9 mouse cellular contexts compared by ENCODE assay signal in the genomic region with DNA sequence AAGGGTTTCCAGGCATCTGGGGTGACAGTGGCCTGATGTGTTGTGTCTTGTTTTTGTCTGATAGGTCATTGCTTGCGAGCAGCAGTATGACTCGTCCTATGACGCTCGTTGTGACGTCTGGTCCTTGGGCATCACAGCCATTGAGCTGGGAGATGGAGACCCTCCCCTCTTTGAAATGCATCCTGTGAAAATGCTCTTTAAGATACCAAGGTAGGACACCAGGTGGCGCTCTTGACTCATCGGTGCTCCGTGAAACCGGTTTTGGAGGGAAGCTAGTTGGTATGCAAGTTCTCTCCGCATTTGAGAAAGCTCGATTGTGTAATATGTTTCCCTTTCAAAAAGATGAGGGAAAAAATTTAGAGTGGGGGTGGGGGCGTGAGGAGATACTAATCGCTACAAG.
A peak's percentile ranks its signal among the peaks of the same experiment; 100 is the strongest.
DNase-seq lines count a peak whose midpoint lies in the region; ATAC-seq and TF ChIP-seq lines count a peak whose summit lies in the region.
"Had no signal": no experiment of that assay in that cellular context is flagged by ENCODE, and none has a peak within 500 bp of the region (broad histone marks: within the 10 kb centered on the region; RNA-seq: fewer than 3 reads in every experiment).

No protein-coding gene starts in this region.

- H3K27ac ChIP-seq in forebrain, embryonic 11.5 days (ENCODE audit: low read depth, low read length): no peak overlapping the region
- H3K27ac ChIP-seq in heart, postnatal 0 days (ENCODE audit: low read depth): no peak overlapping the region

- TF ChIP-seq CTCF in heart, postnatal 0 days (IDR thresholded peaks at IDR 0.05; ENCODE audit: low read depth): peak; percentile 88

- TF ChIP-seq EP300 in heart, postnatal 0 days (IDR thresholded peaks at IDR 0.05; ENCODE audit: low read depth): no peak

- H3K4me1 ChIP-seq in forebrain, embryonic 11.5 days (replicated peaks; ENCODE audit: control insufficient read depth, insufficient read depth, low read length): peaks cover 3% of the 10 kb centered on the region; the same call in 1 of the 2 replicates
- 0 out of 2 replicates have a peak, but pooled peaks cover 6% of the 10 kb centered on the region for H3K4me1 ChIP-seq in heart, postnatal 0 days (ENCODE audit: control insufficient read depth, insufficient read depth)

- peak; percentile 53 for ATAC-seq in forebrain, embryonic 11.5 days (replicated peaks; ENCODE audit: low FRiP score)
- no peak for ATAC-seq in heart, postnatal 0 days (ENCODE audit: insufficient read depth, low read depth)
- peak; percentile 66; the same call in 1 of the 2 replicates for ATAC-seq in neutrophil, adult 5-6 weeks (ENCODE audit: extremely low read depth, insufficient number of reproducible peaks, low FRiP score, poor library complexity, severe bottlenecking)

- H3K36me3 ChIP-seq in forebrain, embryonic 11.5 days (ENCODE audit: control insufficient read depth, insufficient read depth, low read length): no peaks in the 10 kb centered on the region
- no peaks in the 10 kb centered on the region for H3K36me3 ChIP-seq in heart, postnatal 0 days (replicated peaks; ENCODE audit: control insufficient read depth, insufficient read depth, low read length)

- peak; percentile 88 for DNase-seq in CD4-positive, CD25-positive, alpha-beta regulatory T cell, adult 2 months (ENCODE audit: low read depth, low spot score)
- DNase-seq in brain, embryonic 18.5 days (ENCODE audit: low read depth, low spot score): peak; percentile 91
- peak; percentile 93 for DNase-seq in forebrain, embryonic 11.5 days (ENCODE audit: low spot score)
- peak; percentile 77 for DNase-seq in heart, postnatal 0 days (ENCODE audit: low spot score)
- peak; percentile 59 to 86 for DNase-seq in kidney, postnatal 36 days
- peak; percentile 56 to 72 for DNase-seq in lung, adult 18-20 months
- DNase-seq in testis, postnatal 14 days (ENCODE audit: low spot score): peak; percentile 40

- no peak overlapping the region for H3K4me3 ChIP-seq in forebrain, embryonic 11.5 days (ENCODE audit: low read depth, low read length)
- H3K4me3 ChIP-seq in heart, postnatal 0 days (ENCODE audit: low read depth, low read length): no peak overlapping the region
- H3K4me3 ChIP-seq: erythroblast, embryonic 14.5 days had no signal

- H3K9ac ChIP-seq in forebrain, embryonic 11.5 days (ENCODE audit: low read length): no peak overlapping the region
- H3K9ac ChIP-seq in heart, postnatal 0 days (replicated peaks; ENCODE audit: low read depth, low read length): no peak overlapping the region

- H3K27me3 ChIP-seq in forebrain, embryonic 11.5 days (ENCODE audit: control insufficient read depth, insufficient read depth, low read length): peaks cover 1% of the 10 kb centered on the region; the same call in 1 of the 2 replicates
- H3K27me3 ChIP-seq in heart, postnatal 0 days (ENCODE audit: control insufficient read depth, insufficient read depth, low read length): peaks cover 22% of the 10 kb centered on the region

- under 1% methylated on average over 13 of the region's 13 CpGs for WGBS in forebrain, embryonic 11.5 days
- under 1% methylated on average over 13 of the region's 13 CpGs for WGBS in heart, postnatal 0 days

- H3K9me3 ChIP-seq in forebrain, embryonic 11.5 days (ENCODE audit: control insufficient read depth, low read length): no peaks in the 10 kb centered on the region
- no peaks in the 10 kb centered on the region for H3K9me3 ChIP-seq in heart, postnatal 0 days (replicated peaks; ENCODE audit: control insufficient read depth, low read length)

- peak overlapping the region; percentile 12 for H3K4me2 ChIP-seq in forebrain, embryonic 11.5 days (ENCODE audit: low read depth, low read length, severe bottlenecking)
- H3K4me2 ChIP-seq in heart, postnatal 0 days (ENCODE audit: low read depth, low read length): no peak overlapping the region

Comparison
In these comparisons a context has a peak if more than half of its experiments do, and no peak if none do; other contexts are left out.
1. DNase-seq: peak in every context shown above with its lines; median percentile 93 in forebrain, embryonic 11.5 days; 91 in brain, embryonic 18.5 days; 88 in CD4-positive, CD25-positive, alpha-beta regulatory T cell, adult 2 months; 77 in heart, postnatal 0 days; 72 in kidney, postnatal 36 days; 64 in lung, adult 18-20 months; 40 in testis, postnatal 14 days.